Mouse (Mus musculus) ZHBTc4 (cell line): ENCODE measurements at regions not wholly inside any gene's neighbourhood (a gene's known extent, or its start where the extent isn't known, plus 50 kb on each side); places are given as distances from the start of the nearest gene placed in this dataset.

ENCODE experiments used
- DNase-seq: peaks from one replicate; pipeline ENCODE4 v3.0.0-alpha.2; 2011; ENCODE audit warnings: low read depth, low spot score

DNA sequence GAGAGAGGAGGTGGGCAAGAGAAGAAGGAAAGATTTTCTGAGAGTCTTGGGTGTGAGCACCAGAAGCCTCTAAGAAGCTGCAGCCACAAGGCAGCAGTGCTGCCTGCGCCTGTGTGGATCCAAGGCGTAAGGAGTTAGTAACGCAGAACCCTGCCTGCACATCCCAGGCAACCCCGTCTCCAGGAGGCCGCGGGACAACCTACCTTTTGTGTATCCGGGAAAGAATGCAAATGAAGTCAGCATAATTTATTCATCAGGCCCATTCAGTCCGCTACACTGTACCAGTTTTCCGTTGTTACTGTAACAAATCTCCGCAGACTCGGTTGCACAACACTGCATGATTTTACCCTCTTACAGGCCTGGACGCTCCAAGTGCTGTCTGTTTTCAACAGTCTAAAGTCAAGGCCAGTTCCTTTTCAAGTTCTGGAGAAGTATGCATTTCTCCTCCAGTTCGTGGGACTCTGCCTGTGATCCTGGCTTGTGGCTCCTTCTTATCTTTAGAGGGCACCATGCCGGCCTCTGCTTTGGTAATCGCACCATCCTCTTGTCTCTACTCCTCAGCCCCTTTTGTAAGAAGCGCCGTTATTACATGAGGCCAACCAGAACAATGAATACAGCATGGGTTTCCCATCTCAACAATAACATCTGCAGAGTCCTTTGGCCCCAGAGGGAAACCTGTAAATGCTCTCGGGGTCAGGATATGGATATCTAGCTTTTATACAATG is 133.8 kb downstream of the Nufip1 start:
- peak; percentile 83 for DNase-seq

- no peak for DNase-seq
These were observed 134.3 kb downstream of the Nufip1 start for GRCm38 (mm10) chr14:76245063-76245396.

- DNase-seq: peak; percentile 63
These were observed 137.0 kb downstream of the Nufip1 start for GRCm38 (mm10) chr14:76247664-76248063.

DNA sequence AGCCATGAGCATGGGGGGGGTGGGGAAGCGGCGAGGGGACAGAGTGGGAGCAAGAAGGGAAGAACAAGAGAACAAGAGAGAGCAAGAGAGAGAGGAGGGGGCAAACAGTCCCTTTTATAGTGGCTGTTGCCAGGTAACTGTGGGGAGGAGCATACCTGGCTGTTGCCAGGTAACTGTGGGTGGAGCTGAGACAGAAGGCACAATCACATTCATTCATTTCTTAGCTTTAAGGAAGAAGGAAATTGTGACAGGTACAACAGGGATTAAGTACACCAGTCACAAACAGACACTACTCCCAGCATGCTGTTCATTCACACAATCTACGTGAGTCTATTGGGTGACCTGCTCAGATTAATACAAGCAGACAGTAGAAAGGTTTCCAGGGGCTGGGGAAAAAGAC is 143.2 kb downstream of the Nufip1 start:
- no peak for DNase-seq

DNA sequence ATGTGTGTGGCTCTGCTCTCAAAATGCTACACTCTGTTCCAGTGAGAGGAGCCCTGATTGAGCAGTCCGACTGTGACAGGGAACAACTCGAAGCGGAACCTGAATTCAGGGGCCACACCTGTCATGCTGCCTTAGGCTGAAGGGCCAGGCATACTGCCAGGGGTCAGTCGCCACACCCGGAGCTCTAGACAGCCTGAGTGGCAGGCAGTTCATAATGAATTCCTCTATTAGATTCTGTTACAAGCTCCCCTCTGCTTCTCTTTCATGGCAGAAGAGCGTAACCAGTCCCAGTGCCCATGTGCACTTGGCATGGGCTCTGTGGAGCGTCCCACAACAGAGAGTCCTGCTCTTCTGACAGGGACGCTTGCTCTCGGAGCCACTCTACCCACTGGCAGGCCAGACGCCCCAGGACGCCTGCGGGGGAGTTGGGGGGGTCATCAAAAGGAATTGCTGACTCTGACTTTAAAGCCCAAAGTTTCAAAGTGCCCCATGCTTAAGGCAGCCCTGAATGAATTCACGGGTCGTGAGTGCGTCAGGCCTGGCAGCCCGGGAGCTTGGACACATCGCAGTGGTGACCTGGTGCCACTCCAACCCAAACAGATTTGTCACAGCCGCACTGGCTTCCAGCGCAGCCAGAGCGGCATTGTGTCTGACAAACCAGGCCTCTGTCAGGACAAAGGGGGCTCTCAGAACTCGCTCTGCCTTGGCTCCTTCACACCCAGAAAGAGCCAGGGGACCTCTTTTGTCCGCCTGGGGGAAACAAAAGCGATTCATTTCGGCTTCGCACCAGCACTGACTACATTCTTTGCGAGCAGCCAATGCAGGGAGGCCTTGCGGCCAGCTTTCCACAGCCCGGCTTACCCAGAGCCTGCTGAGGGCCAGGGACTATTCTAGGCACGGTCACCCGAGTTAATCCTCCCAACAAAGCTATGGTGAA is 144.1 kb downstream of the Nufip1 start:
- peak; percentile 29 for DNase-seq

- DNase-seq: no peak
These were observed 145.3 kb downstream of the Nufip1 start for GRCm38 (mm10) chr14:76255971-76256370.

DNA sequence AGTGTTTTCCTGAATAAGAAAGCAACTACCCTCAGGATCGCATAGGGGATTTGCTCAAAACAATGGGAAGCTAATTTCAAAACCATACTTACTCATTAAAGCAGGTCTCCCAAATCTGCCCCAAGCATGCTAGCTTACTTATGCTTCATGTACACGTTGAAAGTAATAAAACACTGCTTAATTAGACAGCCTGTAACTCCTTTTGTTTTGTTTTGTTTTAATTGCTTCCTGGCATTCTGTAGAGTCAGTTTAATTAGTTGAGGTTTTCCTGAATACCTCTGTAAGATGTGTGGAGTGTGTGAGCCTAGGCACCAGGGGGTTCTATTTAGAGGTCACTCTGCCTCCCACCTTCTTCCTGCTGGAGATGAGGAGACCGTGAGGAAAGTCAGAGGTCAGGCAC is 147.9 kb downstream of the Nufip1 start:
- DNase-seq: no peak

- no peak for DNase-seq
These were observed 150.1 kb downstream of the Nufip1 start for GRCm38 (mm10) chr14:76260628-76261293.

DNA sequence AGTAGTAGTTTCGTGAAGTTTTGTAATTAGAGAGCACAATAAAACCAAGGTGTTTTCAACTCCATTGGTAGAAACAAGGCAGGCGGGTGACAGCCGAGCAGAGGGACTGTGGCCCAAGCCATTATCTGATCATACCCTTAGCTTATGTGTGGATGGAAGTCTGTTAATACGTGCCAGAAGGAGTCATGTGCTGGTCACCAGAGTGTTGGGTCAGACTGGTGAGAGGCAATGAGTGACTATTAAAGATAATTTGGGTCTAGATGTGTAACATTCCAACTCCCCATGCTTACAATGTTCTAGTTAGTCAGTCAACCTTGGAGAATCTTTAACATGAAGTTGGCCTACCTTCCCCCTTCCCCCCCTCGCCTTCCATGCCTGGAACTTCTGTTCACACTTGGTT is 151.1 kb upstream of the Tsc22d1 start:
- DNase-seq: no peak

GRCm38 (mm10) chr14:76265819-76266218 is 148.9 kb upstream of the Tsc22d1 start:
- DNase-seq: no peak

GRCm38 (mm10) chr14:76266249-76266648 is 148.5 kb upstream of the Tsc22d1 start:
- peak; percentile 46 for DNase-seq

- peak; percentile 91 for DNase-seq
These were observed 147.7 kb upstream of the Tsc22d1 start for GRCm38 (mm10) chr14:76267091-76267490.

DNA sequence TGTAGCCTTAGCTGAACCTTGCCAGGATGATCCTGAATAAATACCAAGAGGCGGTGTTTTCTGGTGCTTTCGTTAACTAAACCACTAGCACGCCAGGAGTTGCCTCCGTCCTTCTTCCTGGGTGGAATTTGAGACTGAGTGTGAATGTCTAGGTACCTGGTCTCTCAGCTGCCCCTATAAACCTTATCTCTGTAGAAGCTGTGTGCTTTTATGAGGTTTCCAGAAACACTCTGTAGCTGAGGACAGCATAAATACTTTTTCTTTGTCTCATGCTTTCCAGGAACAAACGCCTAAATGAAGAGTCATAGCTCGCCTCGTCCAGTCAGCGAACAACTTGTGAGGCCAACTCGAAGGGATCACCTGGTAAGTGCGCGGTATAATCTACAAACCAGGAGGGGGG is 143.6 kb upstream of the Tsc22d1 start:
- DNase-seq: no peak

- no peak for DNase-seq
These were observed 141.9 kb upstream of the Tsc22d1 start for GRCm38 (mm10) chr14:76272840-76273239.

DNA sequence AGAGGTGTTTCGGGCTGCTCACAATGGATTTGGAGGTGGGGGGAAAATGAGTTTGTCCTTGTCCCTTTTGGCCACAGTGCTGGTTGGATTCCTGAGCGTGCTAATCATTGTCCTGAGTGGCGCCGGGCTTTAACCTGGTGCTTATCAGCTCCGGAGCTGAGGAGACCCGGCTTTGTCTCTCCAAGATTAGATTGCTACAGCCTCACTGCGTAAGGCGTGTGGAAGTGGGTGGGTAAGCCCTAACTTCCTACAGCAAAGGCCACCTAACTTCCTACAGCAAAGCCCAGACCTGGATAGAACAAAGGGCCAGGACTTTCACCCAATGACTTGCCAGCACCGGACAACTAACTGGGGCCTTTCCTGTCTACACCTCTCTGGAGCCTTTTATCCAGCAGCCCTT is 138.1 kb upstream of the Tsc22d1 start:
- peak; percentile 9 for DNase-seq

DNA sequence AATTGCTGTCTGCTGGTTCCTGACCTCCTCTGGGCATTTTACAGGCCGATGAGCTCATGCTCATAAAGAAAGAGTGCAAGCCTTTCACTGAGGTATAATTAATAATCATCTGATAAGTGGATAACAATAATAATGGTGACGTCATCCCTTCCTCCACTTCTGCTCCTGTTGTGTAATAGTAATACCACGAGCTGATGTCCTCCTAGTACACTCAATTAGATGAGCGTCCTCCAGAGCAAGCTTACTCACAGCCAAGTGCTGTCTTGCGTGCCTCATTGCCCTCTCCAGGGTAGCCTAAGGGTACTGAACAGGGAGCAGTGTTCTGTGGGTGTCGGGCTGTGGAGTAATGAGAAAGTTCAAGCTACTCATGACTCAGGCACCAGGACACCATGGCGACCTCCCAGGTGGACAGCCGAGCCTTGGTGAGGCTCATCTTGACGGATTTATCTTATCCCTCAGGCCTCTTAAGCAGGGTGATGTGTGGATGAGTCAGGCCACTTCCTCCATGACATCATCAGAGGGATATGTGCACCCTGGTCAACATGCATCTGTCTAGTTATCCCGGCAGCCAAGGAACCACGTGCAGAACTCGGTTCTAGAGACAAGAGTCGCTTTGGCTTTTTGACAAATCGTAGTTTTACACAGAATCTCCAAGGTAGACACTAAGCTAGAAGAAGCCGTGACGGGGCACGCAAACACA is 135.9 kb upstream of the Tsc22d1 start:
- no peak for DNase-seq

- DNase-seq: no peak
These were observed 135.2 kb upstream of the Tsc22d1 start for GRCm38 (mm10) chr14:76279561-76279960.

DNA sequence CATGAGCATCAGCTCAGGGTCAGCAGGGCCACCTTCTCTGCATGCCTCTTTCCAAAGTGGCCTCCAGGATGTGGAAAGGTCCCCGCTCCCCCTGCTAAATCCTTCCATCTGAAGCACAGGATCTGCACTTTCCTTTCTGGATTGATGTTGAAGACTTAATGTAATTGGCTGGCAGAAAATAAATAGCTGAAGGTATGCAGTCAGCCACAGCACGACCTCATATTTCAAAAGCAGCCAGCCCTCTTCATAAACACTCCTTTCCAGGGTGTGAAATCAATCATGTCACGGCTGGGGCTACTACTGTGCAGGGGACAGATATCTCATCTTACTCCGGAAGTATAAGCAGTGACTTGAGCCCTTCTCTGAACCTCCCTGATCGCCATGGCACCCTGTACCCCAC is 132.9 kb upstream of the Tsc22d1 start:
- no peak for DNase-seq

DNA sequence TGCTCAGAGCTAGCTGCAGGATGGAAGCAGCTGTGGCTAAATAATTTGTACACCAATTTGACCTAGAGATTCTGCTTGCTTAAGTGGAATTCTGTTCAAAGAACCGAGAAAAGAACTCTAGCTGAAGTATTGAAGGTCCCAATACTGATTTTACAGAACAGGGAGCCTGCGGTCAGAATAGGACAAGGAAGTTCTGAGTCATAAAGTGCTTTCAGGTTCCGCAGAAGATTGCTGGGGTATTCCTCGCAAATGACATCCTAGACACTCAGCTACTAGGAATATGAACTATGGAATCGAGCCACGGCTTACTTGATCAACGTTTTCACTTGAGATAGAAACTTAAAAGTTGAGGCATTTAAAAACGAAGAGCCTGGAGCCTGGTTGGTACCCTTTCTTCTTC is 127.0 kb upstream of the Tsc22d1 start:
- no peak for DNase-seq

GRCm38 (mm10) chr14:76290401-76291018 is 124.3 kb upstream of the Tsc22d1 start:
- no peak for DNase-seq

GRCm38 (mm10) chr14:76292211-76292610 is 122.5 kb upstream of the Tsc22d1 start:
- no peak for DNase-seq
